Mouse (Mus musculus): ENCODE measurements at regions not wholly inside any gene's neighbourhood (a gene's known extent, or its start where the extent isn't known, plus 50 kb on each side); places are given as distances from the start of the nearest gene placed in this dataset.

DNA sequence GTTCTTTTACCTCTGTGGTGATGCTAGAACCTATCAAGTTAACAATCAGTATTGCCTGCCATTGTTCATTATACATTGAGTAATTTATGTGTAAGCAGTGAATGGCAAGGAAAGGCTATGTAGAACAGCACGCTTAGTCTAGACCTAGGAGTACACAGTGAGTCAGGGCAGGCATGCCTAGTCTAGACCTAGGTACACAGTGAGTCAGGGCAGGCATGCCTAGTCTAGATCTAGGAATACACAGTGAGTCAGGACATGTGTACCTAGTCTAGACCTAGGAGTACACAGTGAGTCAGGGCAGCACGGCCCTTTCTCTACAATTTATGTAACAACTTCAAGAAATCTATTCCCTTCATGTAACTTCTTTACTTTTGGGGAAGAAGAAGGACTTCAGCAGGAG is 347.2 kb downstream of the Tmem232 start:
- no peak for DNase-seq
- Histone ChIP-seq H3K9me3 (ENCODE audit: low read length) (no peaks in the 10 kb centered on the region), H3K9ac (no peak overlapping the region), H3K36me3 (ENCODE audit: insufficient read depth) (no peaks in the 10 kb centered on the region), H3K4me2 (ENCODE audit: low read depth) (no peak overlapping the region), H3K27ac (ENCODE audit: low read depth, low read length) (no peak overlapping the region), H3K4me1 (ENCODE audit: insufficient read depth) (no peaks in the 10 kb centered on the region), H3K27me3 (ENCODE audit: insufficient read depth, low read length) (no peaks in the 10 kb centered on the region), H3K4me3 (ENCODE audit: low read depth, low read length) (no peak overlapping the region)
- ATAC-seq, result no peak
- 89% methylated on average over 2 of the region's 2 CpGs for WGBS
- TF ChIP-seq CTCF (IDR thresholded peaks at IDR 0.05; ENCODE audit: low read depth), result no peak

DNA sequence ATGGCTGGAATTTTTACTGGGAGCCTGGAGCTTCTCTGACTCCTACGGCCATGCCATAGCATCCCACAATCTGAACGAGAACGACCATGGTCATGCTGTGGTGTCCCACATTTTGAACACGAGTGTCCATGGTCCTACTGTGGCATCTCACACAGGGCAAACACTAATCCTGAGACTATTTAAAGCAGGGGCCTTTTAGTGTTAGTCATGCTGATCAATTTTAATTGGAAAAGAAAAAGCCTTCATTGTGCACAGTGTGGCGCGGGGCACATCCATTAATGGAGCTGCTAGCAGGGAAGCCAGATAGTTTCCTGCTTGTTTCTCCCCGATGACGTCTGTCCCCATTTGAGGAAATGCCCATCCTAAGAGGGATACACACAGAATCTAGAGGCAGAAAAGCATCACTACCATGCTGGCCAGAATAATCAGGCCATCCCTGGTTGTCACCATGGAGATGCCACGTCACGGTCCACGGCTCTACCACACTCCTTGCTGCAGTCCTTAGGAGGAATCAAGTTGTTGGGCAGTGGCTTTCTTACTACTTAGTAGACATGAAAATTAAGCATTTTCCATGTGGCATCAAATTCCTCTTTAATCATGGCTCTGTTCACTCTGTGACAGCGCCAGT is 348.0 kb downstream of the Tmem232 start:
- H3K4me2 ChIP-seq (ENCODE audit: low read depth), result no peak overlapping the region
- no peak overlapping the region for H3K4me3 ChIP-seq (ENCODE audit: low read depth, low read length)
- no peak overlapping the region for H3K9ac ChIP-seq
- WGBS, result 69% methylated on average over 12 of the region's 12 CpGs
- no peak overlapping the region for H3K27ac ChIP-seq (ENCODE audit: low read depth, low read length)
- TF ChIP-seq CTCF (IDR thresholded peaks at IDR 0.05; ENCODE audit: low read depth), result no peak
- H3K27me3 ChIP-seq (ENCODE audit: insufficient read depth, low read length), result no peaks in the 10 kb centered on the region
- peak; percentile 34 for ATAC-seq
- H3K4me1 ChIP-seq (ENCODE audit: insufficient read depth), result no peaks in the 10 kb centered on the region
- DNase-seq, result no peak
- no peaks in the 10 kb centered on the region for H3K9me3 ChIP-seq (ENCODE audit: low read length)
- H3K36me3 ChIP-seq (ENCODE audit: insufficient read depth), result no peaks in the 10 kb centered on the region

- Histone ChIP-seq H3K4me2 (ENCODE audit: low read depth) (no peak overlapping the region), H3K4me3 (ENCODE audit: low read depth, low read length) (no peak overlapping the region), H3K36me3 (ENCODE audit: insufficient read depth) (no peaks in the 10 kb centered on the region), H3K4me1 (ENCODE audit: insufficient read depth) (no peaks in the 10 kb centered on the region), H3K27ac (ENCODE audit: low read depth, low read length) (no peak overlapping the region), H3K27me3 (ENCODE audit: insufficient read depth, low read length) (no peaks in the 10 kb centered on the region), H3K9me3 (ENCODE audit: low read length) (no peaks in the 10 kb centered on the region), H3K9ac (no peak overlapping the region)
- ATAC-seq (no peak), DNase-seq (no peak)
- WGBS, result 80% methylated on average over 12 of the region's 12 CpGs
- TF ChIP-seq CTCF (IDR thresholded peaks at IDR 0.05; ENCODE audit: low read depth), result no peak
Measured at GRCm38 (mm10) chr17:65190839-65191591, 349.6 kb downstream of the Tmem232 start.

DNA sequence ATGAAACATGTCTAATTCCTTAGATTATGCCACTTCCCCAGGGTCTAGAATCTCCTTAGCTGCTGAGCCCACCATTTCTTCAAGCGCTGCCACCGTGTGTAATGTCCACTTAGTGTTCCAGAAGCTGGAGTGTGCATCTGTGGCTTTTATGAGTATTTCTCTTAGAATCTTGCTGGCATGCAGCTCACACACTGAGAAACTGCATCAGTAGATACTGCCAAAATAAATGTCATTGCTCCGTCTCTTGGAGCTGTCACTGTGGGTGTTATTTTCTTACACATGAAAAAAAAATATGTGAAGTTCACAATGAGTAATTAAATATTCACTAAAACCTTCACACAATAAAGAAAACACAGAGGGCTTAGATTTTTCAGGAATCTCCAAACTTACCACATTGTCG is 345.3 kb upstream of the 4930583I09Rik start:
- Histone ChIP-seq H3K27ac (ENCODE audit: low read depth, low read length) (no peak overlapping the region), H3K9me3 (ENCODE audit: low read length) (no peaks in the 10 kb centered on the region), H3K4me3 (ENCODE audit: low read depth, low read length) (no peak overlapping the region), H3K36me3 (ENCODE audit: insufficient read depth) (no peaks in the 10 kb centered on the region), H3K4me2 (ENCODE audit: low read depth) (no peak overlapping the region), H3K27me3 (ENCODE audit: insufficient read depth, low read length) (no peaks in the 10 kb centered on the region), H3K9ac (no peak overlapping the region), H3K4me1 (ENCODE audit: insufficient read depth) (no peaks in the 10 kb centered on the region)
- ATAC-seq (peak; percentile 61), DNase-seq (peak; percentile 54)
- 38% methylated on average over 4 of the region's 4 CpGs for WGBS
- TF ChIP-seq CTCF (IDR thresholded peaks at IDR 0.05; ENCODE audit: low read depth), result no peak

DNA sequence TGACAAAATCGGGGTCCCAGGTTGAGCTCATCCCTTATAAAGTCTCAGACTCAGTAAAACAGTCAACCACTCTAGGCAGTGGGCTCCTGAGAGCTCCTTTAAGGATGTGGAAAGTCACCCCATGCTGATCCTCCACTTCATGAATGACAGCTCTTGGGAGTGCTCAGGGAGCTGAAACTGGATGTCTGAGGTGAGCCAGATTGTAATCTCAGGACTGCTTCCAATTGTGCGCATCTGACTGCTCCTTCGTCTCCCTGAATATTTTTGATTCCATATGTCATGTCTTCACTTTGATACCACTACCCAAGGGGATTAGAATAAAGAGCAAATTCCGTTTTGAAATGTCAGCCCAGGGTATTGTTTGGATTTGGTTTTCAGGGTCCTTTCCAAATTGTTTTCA is 339.9 kb upstream of the 4930583I09Rik start:
- Histone ChIP-seq H3K27me3 (ENCODE audit: insufficient read depth, low read length) (no peaks in the 10 kb centered on the region), H3K4me1 (ENCODE audit: insufficient read depth) (0 out of 2 replicates have a peak, but pooled peaks cover 6% of the 10 kb centered on the region), H3K4me2 (ENCODE audit: low read depth) (no peak overlapping the region), H3K9me3 (ENCODE audit: low read length) (no peaks in the 10 kb centered on the region), H3K36me3 (ENCODE audit: insufficient read depth) (no peaks in the 10 kb centered on the region), H3K9ac (no peak overlapping the region), H3K4me3 (ENCODE audit: low read depth, low read length) (no peak overlapping the region), H3K27ac (ENCODE audit: low read depth, low read length) (no peak overlapping the region)
- WGBS, result 59% methylated on average over 4 of the region's 4 CpGs
- DNase-seq (peak; percentile 30), ATAC-seq (peak; percentile 52)
- no peak for TF ChIP-seq CTCF (IDR thresholded peaks at IDR 0.05; ENCODE audit: low read depth)

DNA sequence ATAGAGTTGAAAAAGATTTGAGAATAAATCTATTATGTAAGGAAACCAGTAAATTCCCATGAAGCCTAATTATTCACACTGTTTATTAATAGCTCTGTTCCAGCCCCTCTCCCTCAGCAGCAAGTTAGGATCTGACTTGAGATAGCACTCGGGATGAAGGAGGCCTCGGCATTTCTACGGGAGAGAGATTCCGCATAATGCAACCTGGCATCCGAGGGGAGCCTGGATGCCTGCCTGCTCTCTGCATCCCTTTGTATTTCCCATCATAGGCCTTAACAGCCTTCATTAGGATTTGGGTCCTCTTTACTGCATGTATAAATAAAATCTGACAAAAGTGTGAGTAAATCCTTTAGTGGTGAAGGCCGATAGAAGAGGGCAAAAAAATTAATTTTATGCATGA is 338.2 kb upstream of the 4930583I09Rik start:
- no peak for ATAC-seq

GRCm38 (mm10) chr17:65173236-65173635 is 337.4 kb upstream of the 4930583I09Rik start:
- H3K4me3 ChIP-seq (ENCODE audit: low read depth, low read length), result no peak overlapping the region
- DNase-seq (peak; percentile 27), ATAC-seq (no peak)
- H3K9me3 ChIP-seq (ENCODE audit: low read length), result no peaks in the 10 kb centered on the region
- no peaks in the 10 kb centered on the region for H3K27me3 ChIP-seq (ENCODE audit: insufficient read depth, low read length)
- no peak overlapping the region for H3K27ac ChIP-seq (ENCODE audit: low read depth, low read length)
- H3K36me3 ChIP-seq (ENCODE audit: insufficient read depth), result no peaks in the 10 kb centered on the region
- 53% methylated on average over 3 of the region's 3 CpGs for WGBS
- no peak for TF ChIP-seq CTCF (IDR thresholded peaks at IDR 0.05; ENCODE audit: low read depth)
- H3K4me2 ChIP-seq (ENCODE audit: low read depth), result no peak overlapping the region
- 0 out of 2 replicates have a peak, but pooled peaks cover 7% of the 10 kb centered on the region for H3K4me1 ChIP-seq (ENCODE audit: insufficient read depth)
- H3K9ac ChIP-seq, result no peak overlapping the region

More for the DNA sequence above, 338.2 kb upstream of the 4930583I09Rik start:
- Histone ChIP-seq H3K4me1 (ENCODE audit: insufficient read depth) (0 out of 2 replicates have a peak, but pooled peaks cover 7% of the 10 kb centered on the region), H3K27ac (ENCODE audit: low read depth, low read length) (no peak overlapping the region), H3K4me2 (ENCODE audit: low read depth) (no peak overlapping the region), H3K36me3 (ENCODE audit: insufficient read depth) (no peaks in the 10 kb centered on the region), H3K4me3 (ENCODE audit: low read depth, low read length) (no peak overlapping the region), H3K9me3 (ENCODE audit: low read length) (no peaks in the 10 kb centered on the region), H3K27me3 (ENCODE audit: insufficient read depth, low read length) (no peaks in the 10 kb centered on the region), H3K9ac (no peak overlapping the region)
- WGBS, result 42% methylated on average over 6 of the region's 6 CpGs
- no peak for DNase-seq
- no peak for TF ChIP-seq CTCF (IDR thresholded peaks at IDR 0.05; ENCODE audit: low read depth)
